Mouse (Mus musculus): ENCODE measurements around the gene Pate2. TPM values are rescaled to one million over a fixed set of nuclear protein-coding genes. Genes with fewer than 3 reads are reported as not detected.

Gene Pate2
- polyA plus RNA-seq, 1 experiment from 2014 or later = 0.46 TPM

Other genes with a start within 250 kb of the Pate2 start
- gene Cdon, start 149.2 kb upstream of the Pate2 start, polyA plus RNA-seq (2014; fragmentation: Nextera tagmentation; extraction: Ambion mirVana) = 4.4 and 6.1 TPM in 2 replicates
- gene Gm1113, start 52.0 kb upstream of the Pate2 start, polyA plus RNA-seq (2014; fragmentation: Nextera tagmentation; extraction: Ambion mirVana) = not detected in 2 replicates
- gene Ddx25, start 11.8 kb upstream of the Pate2 start, polyA plus RNA-seq (2014; fragmentation: Nextera tagmentation; extraction: Ambion mirVana) = 2.5 TPM in 2 replicates
- gene Pus3, start 11.7 kb upstream of the Pate2 start, polyA plus RNA-seq (2014; fragmentation: Nextera tagmentation; extraction: Ambion mirVana) = 16.8 and 17.6 TPM in 2 replicates
- gene Hyls1, start 114 bp downstream of the Pate2 start, polyA plus RNA-seq (2014; fragmentation: Nextera tagmentation; extraction: Ambion mirVana) = 15.4 and 16.0 TPM in 2 replicates
- not detected in 2 replicates for gene Pate4, start 41.7 kb downstream of the Pate2 start, polyA plus RNA-seq (2014; fragmentation: Nextera tagmentation; extraction: Ambion mirVana)
- gene Pate3, start 77.9 kb downstream of the Pate2 start, polyA plus RNA-seq (2014; fragmentation: Nextera tagmentation; extraction: Ambion mirVana) = not detected in 2 replicates
- gene Pate1, start 117.1 kb downstream of the Pate2 start, polyA plus RNA-seq (2014; fragmentation: Nextera tagmentation; extraction: Ambion mirVana) = not detected in 2 replicates
- gene Gm17677, start 170.8 kb downstream of the Pate2 start, polyA plus RNA-seq (2014; fragmentation: Nextera tagmentation; extraction: Ambion mirVana) = not detected in 2 replicates
- gene Gm17727, start 207.8 kb downstream of the Pate2 start, polyA plus RNA-seq (2014; fragmentation: Nextera tagmentation; extraction: Ambion mirVana) = not detected in 2 replicates
- not detected in 2 replicates for gene Gm27235, start 219.8 kb downstream of the Pate2 start, polyA plus RNA-seq (2014; fragmentation: Nextera tagmentation; extraction: Ambion mirVana)
- gene D730048I06Rik, start 219.8 kb downstream of the Pate2 start, polyA plus RNA-seq (2014; fragmentation: Nextera tagmentation; extraction: Ambion mirVana) = not detected in 2 replicates